Mouse (Mus musculus) ES-Bruce4 (cell line): ENCODE data around the gene March1.

Experiments
- CTCF ChIP-seq: IDR thresholded peaks from one replicate; pipeline ENCODE4 v1.8.1; 2011; ENCODE audit warnings: low read depth, low read length
- EP300 ChIP-seq: IDR thresholded peaks from 2 replicates; pipeline ENCODE4 v1.6.1; 2011; ENCODE audit warnings: low read depth, low read length; ENCODE audit not compliant: insufficient read depth
- POLR2A ChIP-seq: IDR thresholded peaks from one replicate; pipeline ENCODE4 v1.8.1; 2011; ENCODE audit warnings: low read length; ENCODE audit not compliant: insufficient read depth

GRCm38 (mm10) chr8:66394148-66394547, 776.4 kb downstream of the March1 start:
- TF ChIP-seq POLR2A (no peak), CTCF (no peak), EP300 (no peak)
